Mouse (Mus musculus): ENCODE data around the gene Ehd1. TPM values are rescaled to one million over a fixed set of nuclear protein-coding genes. Genes with fewer than 3 reads are reported as not detected.

Gene Ehd1
- polyA plus RNA-seq, 1 experiment from 2014 or later = 85.5 TPM

GRCm38 (mm10) chr19:6273592-6273991 lies 2.9 kb upstream of the Ehd1 start:
- H3K9ac ChIP-seq = no peak overlapping the region
- peaks cover 23% of the 10 kb centered on the region for H3K4me1 ChIP-seq (replicated peaks)
- H3K36me3 ChIP-seq = no peaks in the 10 kb centered on the region
- WGBS = 84% methylated on average over 4 of the region's 4 CpGs
- H3K9me3 ChIP-seq = no peaks in the 10 kb centered on the region
- no peak overlapping the region for H3K4me3 ChIP-seq
- no peak for ATAC-seq (ENCODE audit: low read depth)
- H3K27me3 ChIP-seq = peaks cover 6% of the 10 kb centered on the region; the same call in 1 of the 2 replicates
- no peak overlapping the region for H3K27ac ChIP-seq (replicated peaks)
- H3K4me2 ChIP-seq = no peak overlapping the region

DNA sequence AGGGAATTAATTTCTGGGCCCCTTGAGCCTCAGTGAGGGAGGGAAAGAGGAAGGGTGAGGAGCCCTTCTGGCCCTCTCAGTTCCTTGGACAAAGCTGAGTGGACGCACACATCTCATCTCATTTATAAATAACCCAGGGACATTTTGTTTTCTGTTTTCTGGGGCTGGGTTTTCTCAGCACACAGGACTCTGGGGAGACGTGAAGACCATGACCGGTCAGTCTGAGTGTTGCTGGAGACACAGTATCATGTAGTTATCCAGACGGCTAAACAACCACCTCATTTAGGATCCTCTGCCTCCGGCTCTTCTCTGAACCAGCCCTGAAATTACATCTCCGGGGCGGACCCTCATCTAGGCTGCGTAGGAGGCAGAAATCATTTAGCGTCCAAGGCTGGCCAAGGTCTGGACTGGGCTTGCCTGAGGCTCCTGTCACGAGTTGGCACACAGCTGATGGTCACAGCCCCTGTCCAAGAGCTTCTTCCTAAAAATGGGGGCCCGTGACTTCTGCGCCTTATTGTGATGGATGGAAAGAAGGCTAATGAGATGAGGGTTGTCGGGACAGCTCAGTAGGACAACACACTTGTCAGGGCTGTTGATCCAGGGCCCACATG lies 2.4 kb upstream of the Ehd1 start:
- no peak overlapping the region for H3K9ac ChIP-seq
- WGBS = 82% methylated on average over 13 of the region's 13 CpGs

DNA sequence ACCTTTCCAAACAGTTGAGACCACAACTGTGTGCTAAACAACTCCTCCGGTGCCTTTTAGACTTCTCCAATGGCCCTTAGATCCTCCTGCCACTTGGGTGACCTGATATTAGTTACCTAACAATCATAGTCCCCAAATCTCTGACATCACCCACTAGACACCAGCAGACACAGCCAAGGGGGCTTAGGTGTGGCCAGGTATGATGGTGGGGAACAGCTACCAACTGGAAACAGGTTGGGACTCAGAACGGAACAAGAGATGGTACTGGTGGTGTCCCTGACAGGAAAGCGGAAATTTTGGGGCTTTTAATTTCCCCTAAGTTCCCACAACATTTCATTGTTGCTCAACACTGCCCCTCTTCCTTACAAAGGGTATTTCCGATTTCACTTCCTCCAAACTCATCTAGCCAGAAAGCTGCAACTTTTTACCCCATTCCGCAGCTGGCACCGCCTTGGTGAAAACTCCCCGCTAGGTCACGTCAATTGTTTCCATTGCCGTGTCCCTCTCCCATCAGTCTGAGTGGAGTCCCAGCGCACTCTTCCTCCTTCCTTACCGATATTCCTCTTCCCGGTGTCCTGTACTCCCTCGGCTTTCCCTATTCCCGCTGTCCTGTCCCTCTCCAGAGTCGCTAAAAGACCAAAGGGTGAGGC lies 660 bp upstream of the Ehd1 start:
- Histone ChIP-seq H3K4me3 (peak overlapping the region; percentile 93), H3K9me3 (no peaks in the 10 kb centered on the region)
- ATAC-seq (ENCODE audit: low read depth) = peak; percentile 25; the same call in 1 of the 2 replicates

More for the DNA sequence above, 2.4 kb upstream of the Ehd1 start:
- ATAC-seq (ENCODE audit: low read depth) = no peak
- H3K4me1 ChIP-seq (replicated peaks) = peaks cover 28% of the 10 kb centered on the region
- H3K36me3 ChIP-seq = no peaks in the 10 kb centered on the region
- H3K4me2 ChIP-seq = no peak overlapping the region
- H3K9me3 ChIP-seq = no peaks in the 10 kb centered on the region
- H3K27ac ChIP-seq (replicated peaks) = no peak overlapping the region
- no peak overlapping the region for H3K4me3 ChIP-seq
- peaks cover 6% of the 10 kb centered on the region; the same call in 1 of the 2 replicates for H3K27me3 ChIP-seq

DNA sequence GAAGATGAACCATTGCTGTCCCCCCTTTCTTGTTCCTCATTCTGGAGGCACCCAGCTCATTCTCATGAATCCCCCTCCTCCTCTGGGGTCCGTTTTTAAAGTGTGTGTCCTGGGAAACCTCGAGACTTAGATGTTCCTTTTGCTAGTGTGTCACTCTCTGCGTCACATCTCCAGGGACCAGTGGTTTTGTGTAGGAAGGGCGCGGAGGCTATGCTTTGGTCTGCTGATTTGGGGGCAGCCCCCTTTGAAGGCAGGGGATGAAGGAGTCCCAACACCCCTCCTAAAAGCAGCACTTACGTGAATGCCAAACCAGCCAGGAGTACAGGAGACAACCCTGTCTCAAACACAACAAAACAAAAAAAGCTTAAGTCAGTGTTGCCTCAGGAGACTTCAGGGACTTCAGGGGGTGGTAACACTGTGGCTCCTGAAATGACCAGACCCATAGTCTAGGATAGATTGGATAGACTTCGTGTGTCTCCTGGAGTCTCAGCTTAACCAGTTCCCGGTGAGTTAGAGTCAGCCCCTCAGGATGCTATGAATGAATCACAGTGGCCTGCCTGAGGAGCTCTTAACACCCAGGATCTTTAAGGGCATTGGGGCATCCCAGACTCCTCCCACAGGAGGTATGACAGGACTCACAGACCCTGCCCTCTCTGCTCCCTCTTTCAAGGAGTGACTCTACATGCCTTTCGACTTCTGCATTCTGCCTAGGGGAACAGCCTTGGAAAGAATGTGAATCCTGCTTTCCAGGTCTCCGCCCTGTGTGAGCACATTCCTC lies 1.3 kb downstream of the Ehd1 start:
- Histone ChIP-seq H3K27ac (replicated peaks) (peak overlapping the region; percentile 84; the same call in 1 of the 2 replicates), H3K4me2 (peak overlapping the region; percentile 78), H3K36me3 (peaks cover 29% of the 10 kb centered on the region), H3K9me3 (no peaks in the 10 kb centered on the region), H3K4me3 (peak overlapping the region; percentile 93), H3K4me1 (replicated peaks) (peaks cover 50% of the 10 kb centered on the region), H3K27me3 (no peaks in the 10 kb centered on the region), H3K9ac (peak overlapping the region; percentile 92)
- 7% methylated on average over 10 of the region's 10 CpGs for WGBS
- ATAC-seq (ENCODE audit: low read depth) = no peak

More for the DNA sequence above, 660 bp upstream of the Ehd1 start:
- Histone ChIP-seq H3K27ac (replicated peaks) (peak overlapping the region; percentile 83), H3K36me3 (peaks cover 10% of the 10 kb centered on the region), H3K27me3 (peaks cover 6% of the 10 kb centered on the region; the same call in 1 of the 2 replicates), H3K4me1 (replicated peaks) (peaks cover 46% of the 10 kb centered on the region), H3K4me2 (peak overlapping the region; percentile 78), H3K9ac (peak overlapping the region; percentile 73)
- WGBS = 9% methylated on average over 15 of the region's 15 CpGs

DNA sequence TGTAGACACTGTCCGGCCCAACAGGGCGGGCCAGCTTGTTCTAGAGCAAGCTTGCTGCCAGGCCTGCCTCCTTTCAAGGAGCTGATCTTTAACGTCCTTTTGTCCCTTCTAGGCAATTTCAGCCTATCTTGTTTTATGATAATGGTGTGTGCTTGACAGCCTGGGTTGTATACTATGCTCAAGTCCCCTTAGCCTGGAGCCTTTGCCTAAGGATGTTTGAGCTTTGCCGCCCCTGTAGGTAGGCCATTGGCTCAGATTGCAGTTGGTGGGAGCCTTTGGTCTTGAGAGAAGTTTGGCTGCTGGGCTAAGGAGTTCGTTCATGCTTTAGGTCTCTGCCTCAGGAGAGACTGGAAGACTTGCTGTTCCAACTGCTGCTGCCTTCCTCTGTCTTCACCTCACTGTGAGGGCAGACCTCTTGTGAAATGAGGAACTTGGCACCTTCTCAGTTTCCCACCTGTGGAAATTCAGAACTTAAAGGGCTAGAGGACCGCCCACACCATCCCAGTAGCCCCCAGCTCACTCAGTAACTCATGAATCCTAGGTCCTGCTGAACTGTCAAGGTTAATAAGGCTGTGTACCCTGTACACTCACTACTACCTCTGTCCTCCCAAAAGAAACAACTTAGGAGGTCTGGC lies 2.0 kb downstream of the Ehd1 start:
- WGBS = 33% methylated on average over 6 of the region's 6 CpGs
- peak overlapping the region; percentile 92 for H3K9ac ChIP-seq
- H3K27me3 ChIP-seq = no peaks in the 10 kb centered on the region
- no peaks in the 10 kb centered on the region for H3K9me3 ChIP-seq
- peaks cover 50% of the 10 kb centered on the region for H3K4me1 ChIP-seq (replicated peaks)
- H3K4me2 ChIP-seq = peak overlapping the region; percentile 78
- H3K27ac ChIP-seq (replicated peaks) = no peak overlapping the region
- H3K4me3 ChIP-seq = peak overlapping the region; percentile 93
- ATAC-seq (ENCODE audit: low read depth) = no peak
- H3K36me3 ChIP-seq = peaks cover 36% of the 10 kb centered on the region

- Histone ChIP-seq H3K9ac (peak overlapping the region; percentile 92), H3K27ac (replicated peaks) (no peak overlapping the region), H3K4me3 (peak overlapping the region; percentile 93), H3K4me1 (replicated peaks) (peaks cover 50% of the 10 kb centered on the region), H3K4me2 (peak overlapping the region; percentile 78), H3K9me3 (no peaks in the 10 kb centered on the region), H3K27me3 (no peaks in the 10 kb centered on the region), H3K36me3 (peaks cover 46% of the 10 kb centered on the region)
- WGBS = 81% methylated on average over 6 of the region's 6 CpGs
- ATAC-seq (ENCODE audit: low read depth) = no peak
Measured at GRCm38 (mm10) chr19:6279481-6280144, 3.1 kb downstream of the Ehd1 start.

DNA sequence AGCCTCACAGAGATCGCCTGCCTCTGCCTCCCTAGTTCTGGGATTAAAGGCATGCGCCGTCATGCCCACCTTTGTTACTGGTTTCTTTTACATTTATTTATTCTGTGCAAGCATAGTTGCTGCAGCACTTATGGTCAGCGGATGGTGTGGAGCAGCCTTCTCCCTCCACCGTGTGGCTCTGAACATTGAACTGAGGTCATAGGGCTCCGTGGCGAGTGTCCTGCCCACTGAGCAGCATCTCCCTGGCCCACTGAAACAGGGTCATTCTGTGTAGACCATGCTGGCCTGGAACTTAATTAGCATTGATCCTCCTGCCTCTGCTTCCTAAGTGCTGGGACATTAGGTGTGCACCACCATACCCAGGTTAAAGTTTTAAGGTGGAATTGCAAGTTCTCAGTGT lies 4.0 kb downstream of the Ehd1 start:
- Histone ChIP-seq H3K4me1 (replicated peaks) (peaks cover 48% of the 10 kb centered on the region), H3K4me3 (no peak overlapping the region), H3K9me3 (no peaks in the 10 kb centered on the region), H3K9ac (peak overlapping the region; percentile 23; the same call in 1 of the 2 replicates), H3K36me3 (peaks cover 56% of the 10 kb centered on the region), H3K27me3 (no peaks in the 10 kb centered on the region), H3K27ac (replicated peaks) (no peak overlapping the region), H3K4me2 (peak overlapping the region; percentile 78; the same call in 1 of the 2 replicates)
- ATAC-seq (ENCODE audit: low read depth) = no peak
- 89% methylated on average over 7 of the region's 7 CpGs for WGBS

DNA sequence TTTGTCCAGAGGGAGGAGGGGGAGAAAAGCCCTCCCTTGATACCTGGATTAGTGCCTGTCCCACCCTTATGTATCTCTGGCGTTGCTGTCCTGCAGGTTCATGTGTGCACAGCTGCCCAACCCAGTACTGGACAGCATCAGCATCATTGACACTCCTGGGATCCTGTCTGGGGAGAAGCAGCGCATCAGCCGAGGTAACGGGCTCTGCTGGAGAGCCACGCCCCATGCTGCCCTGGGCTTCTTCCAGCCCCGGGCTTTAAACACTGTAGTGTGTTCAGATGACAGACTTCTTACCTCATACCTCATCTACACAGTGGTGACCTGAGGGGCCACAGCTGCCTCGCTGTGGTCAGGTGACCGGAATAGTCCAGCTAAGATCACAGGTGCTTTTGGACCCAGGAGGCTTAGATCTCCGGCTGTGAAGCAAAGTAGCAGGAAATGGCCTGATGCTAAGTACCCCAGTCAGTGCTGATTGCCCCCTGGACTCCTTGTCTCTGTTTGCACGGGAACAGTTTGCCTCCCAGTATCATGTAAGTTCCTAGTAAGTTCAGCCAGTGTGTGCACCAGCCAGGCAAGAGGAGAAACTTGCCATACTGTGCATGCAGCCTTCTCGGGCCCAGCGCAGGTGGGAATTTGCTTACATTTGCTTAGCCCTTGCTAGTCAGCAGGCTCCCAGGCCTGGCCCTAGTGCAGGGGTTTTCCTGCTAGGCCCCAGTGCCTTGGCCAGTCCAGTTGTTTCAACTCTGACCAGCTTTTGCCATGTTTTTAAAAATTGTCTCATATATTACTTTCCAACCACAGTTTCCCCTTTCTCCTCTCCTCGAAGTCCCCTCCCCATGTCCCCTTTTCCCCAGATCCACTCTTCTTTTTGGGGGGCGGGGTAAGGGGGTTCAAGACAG lies 4.8 kb downstream of the Ehd1 start:
- Histone ChIP-seq H3K27me3 (no peaks in the 10 kb centered on the region), H3K36me3 (peaks cover 64% of the 10 kb centered on the region), H3K4me3 (no peak overlapping the region), H3K27ac (replicated peaks) (no peak overlapping the region), H3K4me2 (no peak overlapping the region), H3K4me1 (replicated peaks) (peaks cover 48% of the 10 kb centered on the region), H3K9ac (0 out of 2 replicates have a peak overlapping the region, but pooled peaks have one; percentile 26), H3K9me3 (no peaks in the 10 kb centered on the region)
- ATAC-seq (ENCODE audit: low read depth) = no peak
- WGBS = 87% methylated on average over 14 of the region's 14 CpGs

DNA sequence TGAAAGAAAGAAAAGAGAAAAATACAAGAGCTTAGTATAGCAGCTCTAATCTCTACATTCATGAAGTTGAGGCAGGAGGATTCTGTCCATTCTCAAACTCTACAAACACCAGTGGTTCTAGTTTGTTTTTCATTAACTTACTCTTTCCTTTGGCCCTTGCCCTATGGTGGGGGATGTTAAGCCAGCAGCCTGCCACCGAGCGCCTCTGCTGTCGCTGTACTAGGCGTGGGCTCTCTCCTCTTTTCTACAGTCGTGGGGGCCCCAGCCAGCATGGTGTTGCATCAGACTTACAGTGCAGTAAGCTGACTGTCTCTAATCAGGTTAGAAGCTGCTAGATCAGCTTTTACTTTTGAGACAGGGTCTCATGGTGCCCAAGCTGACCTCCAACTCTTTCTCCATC lies 6.5 kb downstream of the Ehd1 start:
- peaks cover 55% of the 10 kb centered on the region for H3K4me1 ChIP-seq (replicated peaks)
- no peaks in the 10 kb centered on the region for H3K9me3 ChIP-seq
- WGBS = 95% methylated on average over 5 of the region's 5 CpGs
- H3K27me3 ChIP-seq = no peaks in the 10 kb centered on the region
- no peak for ATAC-seq (ENCODE audit: low read depth)
- no peak overlapping the region for H3K4me2 ChIP-seq
- no peak overlapping the region for H3K27ac ChIP-seq (replicated peaks)
- H3K4me3 ChIP-seq = no peak overlapping the region
- H3K9ac ChIP-seq = no peak overlapping the region
- H3K36me3 ChIP-seq = peaks cover 80% of the 10 kb centered on the region

DNA sequence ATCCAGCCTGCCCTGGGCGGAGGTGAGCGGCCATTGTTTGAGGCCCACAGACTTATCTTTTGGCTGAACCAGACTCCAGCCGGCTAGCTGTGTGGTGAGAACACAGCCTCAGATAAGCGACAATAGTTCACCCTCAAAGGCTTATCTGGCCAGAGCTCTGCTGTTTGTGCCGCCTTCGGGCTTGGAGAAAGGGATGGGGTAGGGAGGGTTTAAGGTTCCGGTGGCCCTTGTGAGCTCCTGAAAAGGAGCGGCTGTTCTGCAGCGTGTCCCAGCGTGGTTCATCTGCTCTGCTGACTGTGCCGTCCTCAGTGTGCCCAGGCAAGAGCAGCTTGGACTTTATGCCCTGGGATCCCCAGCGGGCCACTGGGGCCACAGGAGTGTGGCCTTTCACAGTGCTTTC lies 8.0 kb downstream of the Ehd1 start:
- 91% methylated on average over 12 of the region's 12 CpGs for WGBS
- no peak overlapping the region for H3K4me2 ChIP-seq
- peaks cover 86% of the 10 kb centered on the region for H3K36me3 ChIP-seq
- peaks cover 45% of the 10 kb centered on the region for H3K4me1 ChIP-seq (replicated peaks)
- H3K27ac ChIP-seq (replicated peaks) = no peak overlapping the region
- ATAC-seq (ENCODE audit: low read depth) = no peak
- no peak overlapping the region for H3K4me3 ChIP-seq
- H3K27me3 ChIP-seq = no peaks in the 10 kb centered on the region
- H3K9me3 ChIP-seq = no peaks in the 10 kb centered on the region
- no peak overlapping the region for H3K9ac ChIP-seq

GRCm38 (mm10) chr19:6285226-6285625 lies 8.7 kb downstream of the Ehd1 start:
- H3K9me3 ChIP-seq = no peaks in the 10 kb centered on the region
- H3K27ac ChIP-seq (replicated peaks) = no peak overlapping the region
- peaks cover 38% of the 10 kb centered on the region for H3K4me1 ChIP-seq (replicated peaks)
- peaks cover 86% of the 10 kb centered on the region for H3K36me3 ChIP-seq
- ATAC-seq (ENCODE audit: low read depth) = no peak
- H3K9ac ChIP-seq = no peak overlapping the region
- H3K4me2 ChIP-seq = no peak overlapping the region
- 84% methylated on average over 8 of the region's 8 CpGs for WGBS
- H3K27me3 ChIP-seq = no peaks in the 10 kb centered on the region
- H3K4me3 ChIP-seq = no peak overlapping the region

All from neural tube, embryonic 13.5 days (tissue).